Mouse (Mus musculus) layer of hippocampus, postnatal 36 days (tissue): ENCODE measurements around the gene Insl5. TPM values are rescaled to one million over a fixed set of nuclear protein-coding genes. Genes with fewer than 3 reads are reported as not detected.

Source experiments
- DNase-seq, 2 experiments: peaks; one replicate each; pipeline ENCODE4 v3.0.0; 2022
- total RNA-seq, 2 experiments: library from RNA; stranded (reverse); gene quantifications; 2 replicates each; pipeline ENCODE4 v1.2.3; 2021

Gene Insl5
- total RNA-seq, 2 experiments from 2014 or later = 1.5 to 2.0 TPM

GRCm38 (mm10) chr4:102989391-102989790 is 37.3 kb downstream of the Insl5 start:
- no peak for DNase-seq

DNA sequence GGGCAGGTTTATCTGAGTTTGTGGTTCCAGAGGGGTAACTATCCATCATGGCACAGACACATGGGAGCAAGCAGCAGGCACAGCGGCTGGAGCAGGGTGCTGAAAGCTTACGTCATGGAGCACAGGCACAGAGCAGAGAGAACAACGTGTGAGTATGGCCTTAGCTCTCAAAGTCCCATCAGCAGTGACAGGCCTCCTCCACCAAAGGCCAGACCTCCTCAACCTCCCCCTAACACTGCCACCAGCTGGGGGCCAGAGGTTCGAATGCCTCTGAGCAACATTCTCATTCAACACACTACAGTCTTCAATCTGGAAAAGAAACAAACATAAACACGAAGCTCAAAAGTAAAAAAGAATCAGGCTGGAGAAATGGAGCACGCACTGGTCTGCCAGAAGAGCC is 38.1 kb downstream of the Insl5 start:
- no peak for DNase-seq

DNA sequence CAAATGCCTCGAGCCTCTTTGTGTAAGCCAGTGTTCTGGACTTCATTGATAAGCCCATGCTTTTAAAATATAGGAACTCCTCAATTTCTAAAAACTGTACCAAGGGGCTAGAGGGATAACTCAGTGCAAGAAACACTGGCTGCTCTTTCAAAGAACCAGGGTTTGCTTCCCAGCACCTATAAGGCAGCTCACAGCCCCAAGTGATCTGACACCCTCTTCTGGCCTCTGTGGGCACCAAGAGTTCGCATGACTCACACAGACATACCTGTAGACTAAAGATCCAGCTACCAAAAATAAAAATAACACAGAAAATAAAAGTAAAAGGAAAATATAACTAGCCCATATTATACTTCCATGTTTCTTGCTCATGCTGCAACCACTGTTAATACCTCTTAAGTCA is 38.9 kb downstream of the Insl5 start:
- no peak for DNase-seq

DNA sequence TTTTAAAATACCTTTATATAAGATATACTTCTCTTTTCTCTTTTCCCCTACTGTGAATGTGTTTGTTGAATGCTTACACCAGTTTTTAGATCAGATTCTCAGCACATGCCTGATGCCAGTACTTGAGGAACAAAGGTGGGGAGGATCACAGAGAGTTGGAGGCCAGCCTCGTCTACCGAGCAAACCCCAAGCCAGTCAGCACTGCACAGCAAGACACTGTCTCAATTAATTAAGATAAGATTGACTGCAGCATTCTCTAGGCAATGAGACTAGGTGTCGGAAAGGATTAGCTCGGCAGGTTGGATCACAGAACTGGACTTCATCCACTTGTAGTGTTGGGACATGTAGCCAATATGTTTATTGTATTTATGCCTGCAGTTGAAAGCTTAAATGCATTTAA is 39.3 kb downstream of the Insl5 start:
- no peak for DNase-seq

GRCm38 (mm10) chr4:102986917-102987316 is 39.7 kb downstream of the Insl5 start:
- no peak for DNase-seq

DNA sequence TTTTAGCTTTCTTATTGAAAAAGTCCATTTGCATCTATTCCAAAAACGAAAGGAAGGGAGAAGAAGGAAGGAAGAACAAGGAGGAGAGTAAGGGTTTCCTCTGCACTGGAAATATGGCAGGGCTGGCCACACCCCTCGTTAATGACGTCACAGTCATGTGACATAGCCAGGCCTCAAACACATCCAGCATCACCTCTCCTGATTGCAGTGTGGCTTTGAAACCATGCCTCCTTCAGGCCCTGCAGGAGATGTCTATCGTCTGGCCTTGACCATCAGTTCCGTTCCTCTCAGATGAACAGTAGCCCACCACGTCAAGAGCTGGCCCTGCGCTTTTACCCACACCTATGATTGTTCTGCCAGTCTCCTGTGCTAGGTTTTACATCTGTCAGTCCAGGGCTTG is 40.5 kb downstream of the Insl5 start:
- no peak for DNase-seq

GRCm38 (mm10) chr4:102981709-102982108 is 44.9 kb downstream of the Insl5 start:
- DNase-seq = no peak

- no peak for DNase-seq
These were observed 47.3 kb downstream of the Insl5 start for GRCm38 (mm10) chr4:102979385-102979784.

DNA sequence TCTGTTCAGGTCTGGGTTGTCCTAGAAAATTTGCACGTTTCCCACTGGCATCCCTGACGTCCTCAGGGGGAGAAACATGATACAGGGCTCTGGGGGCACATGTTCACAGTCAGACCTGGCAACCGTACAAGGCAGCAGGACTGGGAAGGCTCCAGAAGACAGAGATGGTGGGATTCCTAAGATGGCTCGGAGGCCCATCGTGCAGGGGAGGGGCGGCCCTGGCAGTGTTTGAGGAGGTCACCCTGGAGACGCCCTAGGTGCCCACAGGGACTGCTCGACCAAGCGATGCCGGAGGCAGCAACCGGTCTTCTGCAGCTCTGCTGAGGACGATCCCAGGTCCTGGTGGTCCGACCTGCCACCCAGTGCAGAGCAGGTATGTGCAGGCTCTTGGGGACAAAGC is 48.2 kb downstream of the Insl5 start, which contains the start of gene Tctex1d1:
Gene Tctex1d1 (plus strand): TSS at position 167 of the 400 bp plus-strand sequence.
- no peak for DNase-seq

DNA sequence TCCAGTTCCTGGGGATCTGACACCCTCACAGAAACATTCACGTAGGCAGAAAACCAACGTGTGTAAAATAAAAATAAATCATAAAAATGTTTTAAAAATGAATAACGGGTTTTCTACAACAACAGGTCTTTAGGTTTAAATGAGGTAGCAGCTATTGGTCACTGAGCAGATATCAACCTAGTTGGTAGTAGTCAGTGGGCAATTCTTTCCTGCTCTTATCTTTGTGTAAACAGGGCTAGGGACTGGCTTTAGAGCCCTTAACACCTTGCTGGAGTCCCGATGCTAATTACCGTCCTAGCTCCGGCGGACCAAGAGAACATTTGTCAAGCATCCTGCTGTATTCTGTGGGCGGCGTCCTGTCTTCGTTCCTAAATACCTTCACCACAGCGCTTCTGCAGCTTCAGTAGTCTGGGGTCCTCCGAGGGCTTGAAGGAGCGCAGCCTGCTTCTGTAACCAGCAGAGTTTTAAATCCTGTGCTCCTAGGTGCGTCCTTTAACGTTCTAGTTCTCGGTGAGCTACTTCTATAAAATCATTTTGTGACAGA is 48.8 kb downstream of the Insl5 start:
- no peak for DNase-seq

DNA sequence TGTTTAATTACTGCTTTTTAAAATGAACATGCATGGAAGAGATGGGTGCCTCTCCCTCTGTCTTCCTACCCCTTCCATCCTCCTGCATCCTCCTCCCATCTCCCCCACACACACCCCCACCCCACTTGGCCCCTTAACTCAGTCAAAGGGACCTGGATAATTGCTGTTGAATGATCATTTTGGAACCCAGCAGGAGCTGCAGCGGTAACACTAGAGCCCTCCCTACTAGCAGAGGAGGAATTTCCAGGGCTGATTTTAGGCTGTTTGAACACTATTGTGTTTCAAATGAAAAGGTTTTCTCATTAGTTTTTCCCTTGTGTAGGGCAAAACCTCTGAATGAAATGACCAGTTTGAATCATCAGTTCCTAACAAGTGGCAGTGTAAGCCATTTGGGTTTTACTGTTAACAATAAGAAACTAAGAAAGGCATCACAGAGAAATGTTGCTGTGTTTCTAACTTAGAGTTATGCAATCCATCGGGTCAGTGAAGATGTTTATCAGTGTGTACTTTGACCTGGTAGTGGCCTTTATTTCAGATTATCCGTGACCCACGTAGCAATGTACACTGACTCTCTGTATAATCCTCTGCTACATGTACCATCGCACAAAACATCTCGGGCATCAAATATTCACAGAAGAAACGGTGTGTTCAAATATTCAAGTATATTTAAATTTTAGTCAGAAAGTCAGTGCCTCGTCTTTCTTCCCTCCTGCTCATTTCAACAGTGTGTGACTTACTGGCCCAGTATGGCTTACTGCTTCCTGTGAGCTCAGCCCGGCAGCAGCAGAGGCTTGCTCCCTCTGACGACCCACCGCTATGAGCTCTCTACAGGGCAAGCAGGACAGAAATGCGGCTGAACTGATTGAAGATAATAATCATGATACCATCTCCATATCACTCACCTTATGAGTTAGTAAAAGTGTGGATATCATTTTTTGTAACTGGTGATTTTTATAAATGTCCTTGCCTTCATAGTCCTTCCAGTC is 50.1 kb downstream of the Insl5 start:
- DNase-seq = no peak

DNA sequence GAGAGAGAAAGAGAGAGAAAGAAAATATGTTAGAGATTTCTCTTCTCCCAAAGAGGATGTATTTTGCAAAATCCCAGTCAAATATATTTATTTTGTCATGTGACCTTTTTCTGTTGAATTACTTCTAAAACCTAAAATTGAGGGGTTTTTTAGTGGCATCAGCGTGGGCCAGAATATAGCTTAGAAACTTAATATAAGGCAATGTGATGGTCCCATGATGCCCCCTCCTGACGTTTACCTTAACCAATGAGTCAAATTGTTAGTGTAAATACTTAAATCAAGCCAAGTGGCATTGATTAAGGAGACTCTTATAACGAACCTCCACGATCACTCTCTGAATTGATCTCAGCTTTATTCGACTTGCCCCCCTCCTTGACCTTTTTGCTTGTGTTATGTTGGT is 52.5 kb downstream of the Insl5 start:
- DNase-seq = no peak

GRCm38 (mm10) chr4:102972071-102972470 is 54.6 kb downstream of the Insl5 start:
- no peak for DNase-seq

DNA sequence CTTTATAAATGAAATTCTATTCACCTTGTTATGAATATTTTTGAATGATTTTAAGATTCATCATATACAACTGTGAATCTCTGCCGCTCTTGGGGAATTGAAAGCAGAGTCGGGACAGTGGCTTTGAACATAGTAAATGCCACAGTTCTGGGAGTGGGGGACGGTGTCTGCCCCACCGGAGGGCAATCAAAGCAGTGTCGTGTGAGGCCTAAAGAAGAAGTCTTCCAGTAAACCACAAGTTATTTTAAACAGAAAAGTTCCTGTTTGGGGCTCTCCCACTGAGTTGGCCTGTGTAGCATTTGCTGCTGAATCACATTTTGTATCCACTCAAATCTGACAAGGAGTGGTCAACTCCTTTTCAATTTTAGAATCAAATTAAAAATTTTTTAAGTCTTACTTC is 55.5 kb downstream of the Insl5 start:
- DNase-seq = no peak

- DNase-seq = no peak
These were observed 57.0 kb downstream of the Insl5 start for GRCm38 (mm10) chr4:102969599-102969998.

Other genes starting within 250 kb of the Insl5 start
- gene Tctex1d1, start 48.2 kb downstream of the Insl5 start, total RNA-seq = under 1 TPM; 0.80 to 0.94 TPM
- gene Mier1, start 87.5 kb upstream of the Insl5 start, total RNA-seq = 10 to 100 TPM; 45.1 to 55.8 TPM
- 10 to 100 TPM; 15.9 to 16.7 TPM for gene Wdr78, start 87.7 kb upstream of the Insl5 start, total RNA-seq
- 10 to 100 TPM; 12.1 to 12.5 TPM for gene Slc35d1, start 188.3 kb upstream of the Insl5 start, total RNA-seq